Mouse (Mus musculus): ENCODE data around the gene Slc30a6. TPM values are rescaled to one million over a fixed set of nuclear protein-coding genes. Genes with fewer than 3 reads are reported as not detected.

Gene Slc30a6
- polyA plus RNA-seq, 1 experiment from 2014 or later = 41.2 TPM

GRCm38 (mm10) chr17:74413324-74413723 lies 17.9 kb downstream of the Slc30a6 start:
- WGBS = 87% methylated on average over 8 of the region's 8 CpGs
- Histone ChIP-seq H3K36me3 (peaks cover 15% of the 10 kb centered on the region), H3K4me2 (replicated peaks) (no peak overlapping the region), H3K4me1 (replicated peaks) (no peaks in the 10 kb centered on the region), H3K9ac (no peak overlapping the region), H3K4me3 (replicated peaks) (no peak overlapping the region), H3K27ac (no peak overlapping the region), H3K27me3 (replicated peaks) (no peaks in the 10 kb centered on the region), H3K9me3 (no peaks in the 10 kb centered on the region)
- ATAC-seq = no peak

GRCm38 (mm10) chr17:74414671-74415070 lies 19.3 kb downstream of the Slc30a6 start:
- peaks cover 16% of the 10 kb centered on the region for H3K36me3 ChIP-seq
- ATAC-seq = no peak
- 86% methylated on average over 1 of the region's 1 CpGs for WGBS

GRCm38 (mm10) chr17:74416841-74417360 lies 21.5 kb downstream of the Slc30a6 start:
- no peak overlapping the region for H3K27ac ChIP-seq
- 93% methylated on average over 8 of the region's 8 CpGs for WGBS
- H3K9ac ChIP-seq = no peak overlapping the region
- ATAC-seq = no peak
- no peaks in the 10 kb centered on the region for H3K27me3 ChIP-seq (replicated peaks)
- no peak overlapping the region for H3K4me2 ChIP-seq (replicated peaks)
- H3K36me3 ChIP-seq = peaks cover 16% of the 10 kb centered on the region
- H3K4me1 ChIP-seq (replicated peaks) = no peaks in the 10 kb centered on the region
- H3K9me3 ChIP-seq = no peaks in the 10 kb centered on the region
- H3K4me3 ChIP-seq (replicated peaks) = no peak overlapping the region

More at GRCm38 (mm10) chr17:74414671-74415070, 19.3 kb downstream of the Slc30a6 start:
- no peak overlapping the region for H3K4me3 ChIP-seq (replicated peaks)
- H3K27me3 ChIP-seq (replicated peaks) = no peaks in the 10 kb centered on the region
- no peaks in the 10 kb centered on the region for H3K4me1 ChIP-seq (replicated peaks)
- no peaks in the 10 kb centered on the region for H3K9me3 ChIP-seq
- no peak overlapping the region for H3K9ac ChIP-seq
- H3K27ac ChIP-seq = no peak overlapping the region
- H3K4me2 ChIP-seq (replicated peaks) = no peak overlapping the region

GRCm38 (mm10) chr17:74418171-74418570 lies 22.8 kb downstream of the Slc30a6 start:
- ATAC-seq = no peak
- H3K36me3 ChIP-seq = peaks cover 20% of the 10 kb centered on the region
- WGBS = 57% methylated on average over 4 of the region's 4 CpGs

GRCm38 (mm10) chr17:74420656-74421055 lies 25.2 kb downstream of the Slc30a6 start:
- peaks cover 22% of the 10 kb centered on the region for H3K36me3 ChIP-seq
- H3K27ac ChIP-seq = no peak overlapping the region
- 79% methylated on average over 2 of the region's 2 CpGs for WGBS
- H3K27me3 ChIP-seq (replicated peaks) = no peaks in the 10 kb centered on the region
- H3K4me1 ChIP-seq (replicated peaks) = no peaks in the 10 kb centered on the region
- H3K4me2 ChIP-seq (replicated peaks) = no peak overlapping the region
- H3K9me3 ChIP-seq = no peaks in the 10 kb centered on the region
- no peak overlapping the region for H3K9ac ChIP-seq
- no peak for ATAC-seq
- no peak overlapping the region for H3K4me3 ChIP-seq (replicated peaks)

More at GRCm38 (mm10) chr17:74418171-74418570, 22.8 kb downstream of the Slc30a6 start:
- Histone ChIP-seq H3K9ac (no peak overlapping the region), H3K4me2 (replicated peaks) (no peak overlapping the region), H3K27me3 (replicated peaks) (no peaks in the 10 kb centered on the region), H3K27ac (no peak overlapping the region), H3K4me1 (replicated peaks) (no peaks in the 10 kb centered on the region), H3K9me3 (no peaks in the 10 kb centered on the region), H3K4me3 (replicated peaks) (no peak overlapping the region)

- no peak overlapping the region for H3K4me2 ChIP-seq (replicated peaks)
- no peaks in the 10 kb centered on the region for H3K9me3 ChIP-seq
- H3K4me1 ChIP-seq (replicated peaks) = no peaks in the 10 kb centered on the region
- H3K4me3 ChIP-seq (replicated peaks) = no peak overlapping the region
- no peak overlapping the region for H3K27ac ChIP-seq
- no peaks in the 10 kb centered on the region for H3K27me3 ChIP-seq (replicated peaks)
- H3K9ac ChIP-seq = no peak overlapping the region
- H3K36me3 ChIP-seq = peaks cover 23% of the 10 kb centered on the region
- ATAC-seq = no peak
- 90% methylated on average over 12 of the region's 12 CpGs for WGBS
Observed at GRCm38 (mm10) chr17:74424401-74425005, 29.1 kb downstream of the Slc30a6 start.

- Histone ChIP-seq H3K9ac (no peak overlapping the region), H3K4me2 (replicated peaks) (no peak overlapping the region), H3K36me3 (peaks cover 8% of the 10 kb centered on the region; the same call in 1 of the 2 replicates), H3K9me3 (no peaks in the 10 kb centered on the region), H3K4me1 (replicated peaks) (no peaks in the 10 kb centered on the region), H3K27ac (no peak overlapping the region), H3K4me3 (replicated peaks) (no peak overlapping the region), H3K27me3 (replicated peaks) (no peaks in the 10 kb centered on the region)
- peak; percentile 61 for ATAC-seq
- WGBS = 78% methylated on average over 8 of the region's 8 CpGs
Observed at GRCm38 (mm10) chr17:74430074-74430473, 34.7 kb downstream of the Slc30a6 start.

GRCm38 (mm10) chr17:74431481-74431880 lies 36.1 kb downstream of the Slc30a6 start:
- H3K4me3 ChIP-seq (replicated peaks) = no peak overlapping the region
- H3K36me3 ChIP-seq = peaks cover 5% of the 10 kb centered on the region; the same call in 1 of the 2 replicates
- H3K9ac ChIP-seq = no peak overlapping the region
- H3K27me3 ChIP-seq (replicated peaks) = no peaks in the 10 kb centered on the region
- H3K27ac ChIP-seq = no peak overlapping the region
- no peaks in the 10 kb centered on the region for H3K9me3 ChIP-seq
- 59% methylated on average over 13 of the region's 13 CpGs for WGBS
- H3K4me2 ChIP-seq (replicated peaks) = no peak overlapping the region
- H3K4me1 ChIP-seq (replicated peaks) = no peaks in the 10 kb centered on the region
- no peak for ATAC-seq

GRCm38 (mm10) chr17:74432631-74433030 lies 37.2 kb downstream of the Slc30a6 start:
- H3K27ac ChIP-seq = no peak overlapping the region
- no peak overlapping the region for H3K4me2 ChIP-seq (replicated peaks)
- ATAC-seq = no peak
- H3K9ac ChIP-seq = no peak overlapping the region
- H3K36me3 ChIP-seq = no peaks in the 10 kb centered on the region
- H3K4me3 ChIP-seq (replicated peaks) = no peak overlapping the region
- H3K27me3 ChIP-seq (replicated peaks) = no peaks in the 10 kb centered on the region
- no peaks in the 10 kb centered on the region for H3K9me3 ChIP-seq
- WGBS = 77% methylated on average over 5 of the region's 5 CpGs
- H3K4me1 ChIP-seq (replicated peaks) = no peaks in the 10 kb centered on the region

- Histone ChIP-seq H3K9me3 (no peaks in the 10 kb centered on the region), H3K27ac (no peak overlapping the region), H3K9ac (no peak overlapping the region), H3K4me2 (replicated peaks) (no peak overlapping the region), H3K4me3 (replicated peaks) (no peak overlapping the region), H3K4me1 (replicated peaks) (no peaks in the 10 kb centered on the region), H3K36me3 (no peaks in the 10 kb centered on the region), H3K27me3 (replicated peaks) (no peaks in the 10 kb centered on the region)
- 67% methylated on average over 9 of the region's 9 CpGs for WGBS
- ATAC-seq = peak; percentile 97
Observed at GRCm38 (mm10) chr17:74437762-74438161, 42.4 kb downstream of the Slc30a6 start.

- Histone ChIP-seq H3K27ac (no peak overlapping the region), H3K36me3 (no peaks in the 10 kb centered on the region), H3K9me3 (no peaks in the 10 kb centered on the region), H3K27me3 (replicated peaks) (no peaks in the 10 kb centered on the region), H3K4me2 (replicated peaks) (no peak overlapping the region), H3K4me1 (replicated peaks) (no peaks in the 10 kb centered on the region), H3K4me3 (replicated peaks) (no peak overlapping the region), H3K9ac (no peak overlapping the region)
- WGBS = 79% methylated on average over 5 of the region's 5 CpGs
- ATAC-seq = no peak
Observed at GRCm38 (mm10) chr17:74440486-74440885, 45.1 kb downstream of the Slc30a6 start.

GRCm38 (mm10) chr17:74449776-74450175 lies 54.4 kb downstream of the Slc30a6 start:
- WGBS = 92% methylated on average over 10 of the region's 10 CpGs
- H3K4me1 ChIP-seq (replicated peaks) = no peaks in the 10 kb centered on the region
- H3K9me3 ChIP-seq = no peaks in the 10 kb centered on the region
- H3K4me3 ChIP-seq (replicated peaks) = no peak overlapping the region
- no peak overlapping the region for H3K9ac ChIP-seq
- H3K4me2 ChIP-seq (replicated peaks) = no peak overlapping the region
- H3K27me3 ChIP-seq (replicated peaks) = no peaks in the 10 kb centered on the region
- no peak for ATAC-seq
- no peak overlapping the region for H3K27ac ChIP-seq
- no peaks in the 10 kb centered on the region for H3K36me3 ChIP-seq

- H3K36me3 ChIP-seq = no peaks in the 10 kb centered on the region
- H3K27me3 ChIP-seq (replicated peaks) = no peaks in the 10 kb centered on the region
- H3K4me2 ChIP-seq (replicated peaks) = no peak overlapping the region
- 66% methylated on average over 3 of the region's 3 CpGs for WGBS
- no peak overlapping the region for H3K27ac ChIP-seq
- H3K9me3 ChIP-seq = no peaks in the 10 kb centered on the region
- no peak for ATAC-seq
- H3K4me3 ChIP-seq (replicated peaks) = no peak overlapping the region
- no peaks in the 10 kb centered on the region for H3K4me1 ChIP-seq (replicated peaks)
- H3K9ac ChIP-seq = no peak overlapping the region
Observed at GRCm38 (mm10) chr17:74453928-74454327, 58.5 kb downstream of the Slc30a6 start.

Measured in intestine, embryonic 15.5 days (tissue).